Mouse (Mus musculus) myocyte (in vitro differentiated cells): ENCODE measurements around the gene AW146154.

Experiments
- MYOD1 ChIP-seq, 3 experiments: IDR thresholded peaks; one replicate each; pipeline ENCODE4 v1.6.1; 2011; ENCODE audit warnings: control low read depth in 2 of 3, low read depth in 2 of 3, mild to moderate bottlenecking in 2 of 3, moderate library complexity in 1 of 3; ENCODE audit not compliant: insufficient read length in 2 of 3, control insufficient read depth in 1 of 3
- POLR2A ChIP-seq: IDR thresholded peaks from one replicate; pipeline ENCODE4 v1.6.1; 2011; ENCODE audit warnings: low read depth, mild to moderate bottlenecking, control low read depth, moderate library complexity; ENCODE audit not compliant: insufficient read length
- POLR2AphosphoS2 ChIP-seq: IDR thresholded peaks from one replicate; pipeline ENCODE4 v1.6.1; 2011; ENCODE audit warnings: low read depth, control low read depth; ENCODE audit not compliant: insufficient read length
- USF1 ChIP-seq: IDR thresholded peaks from one replicate; pipeline ENCODE4 v1.6.1; 2011; ENCODE audit warnings: low read depth, mild to moderate bottlenecking, control low read depth, moderate library complexity

DNA sequence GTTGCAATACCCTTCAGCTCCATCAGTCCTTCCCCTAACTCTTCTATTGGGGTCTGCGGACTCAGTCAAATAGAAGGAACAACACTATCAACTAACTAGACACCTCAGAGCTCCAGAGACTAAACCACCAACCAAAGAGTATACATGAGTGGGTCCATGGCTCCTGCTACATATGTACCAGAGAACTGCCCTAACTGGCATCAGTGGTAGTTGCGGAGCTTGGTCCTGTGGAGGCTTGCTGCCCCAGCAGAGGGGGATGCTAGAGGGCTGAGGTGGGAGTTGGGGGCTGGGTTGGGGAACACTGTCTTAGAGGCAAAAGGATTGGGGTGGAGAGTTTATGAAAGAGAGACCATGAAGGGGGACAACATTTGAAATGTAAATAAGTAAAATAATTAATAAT is 1.8 kb downstream of the AW146154 start:
- TF ChIP-seq USF1 (no peak), POLR2A (no peak), POLR2AphosphoS2 (no peak), MYOD1 (IDR thresholded peaks at IDR 0.05; ENCODE audit: control insufficient read depth in 1 of 3, insufficient read length in 2 of 3, low read depth in 2 of 3) (no peak)
